Mouse (Mus musculus) midbrain, embryonic 14.5 days (tissue): Measurements from ENCODE around the gene Nubpl. TPM values are rescaled to one million over a fixed set of nuclear protein-coding genes. Genes with fewer than 3 reads are reported as not detected.

Experiments
- ATAC-seq: fragments of 200-750 bp; cut with Nextera tagmentation; 2 replicates; pipeline ENCODE4 v1.8.0; 2017; ENCODE audit warnings: moderate number of reproducible peaks, moderate library complexity; ENCODE audit not compliant: low FRiP score, low TSS enrichment
- DNase-seq: peaks from one replicate; pipeline ENCODE4 v3.0.0-alpha.2; 2015
- H3K27ac ChIP-seq: fragments of 300-500 bp; sonication (generic); replicated peaks from 2 replicates; pipeline ENCODE4 v1.5.1; 2014; ENCODE audit warnings: mild to moderate bottlenecking, low read depth, low read length, moderate library complexity
- H3K27me3 ChIP-seq: fragments of 300-500 bp; sonication (generic); 2 replicates; pipeline ENCODE4 v1.6.1; 2014; ENCODE audit warnings: low read length, control low read depth, mixed read lengths; ENCODE audit not compliant: control insufficient read depth, insufficient read depth
- H3K36me3 ChIP-seq: fragments of 300-500 bp; sonication (generic); 2 replicates; pipeline ENCODE4 v1.6.1; 2014; ENCODE audit warnings: low read length, control low read depth; ENCODE audit not compliant: control insufficient read depth, insufficient read depth
- H3K4me1 ChIP-seq: fragments of 300-500 bp; sonication (generic); 2 replicates; pipeline ENCODE4 v1.6.1; 2014; ENCODE audit warnings: mild to moderate bottlenecking, antibody characterized with exemption, low read length, control low read depth; ENCODE audit not compliant: control insufficient read depth, insufficient read depth
- H3K4me2 ChIP-seq: fragments of 300-500 bp; sonication (generic); 2 replicates; pipeline ENCODE4 v1.6.1; 2014; ENCODE audit warnings: mild to moderate bottlenecking, low read length, moderate library complexity
- H3K4me3 ChIP-seq: fragments of 300-500 bp; sonication (generic); replicated peaks from 2 replicates; pipeline ENCODE4 v1.5.1; 2014; ENCODE audit warnings: low read depth, low read length
- H3K9ac ChIP-seq: fragments of 300-500 bp; sonication (generic); replicated peaks from 2 replicates; pipeline ENCODE4 v1.6.1; 2014; ENCODE audit warnings: mild to moderate bottlenecking, low read length, moderate library complexity
- H3K9me3 ChIP-seq: fragments of 300-500 bp; sonication (generic); 2 replicates; pipeline ENCODE4 v1.6.1; 2016; ENCODE audit warnings: low read length, control low read depth, mixed read lengths; ENCODE audit not compliant: control insufficient read depth
- WGBS: fragments of 180-500 bp; shearing (Covaris S2); extraction: QIAGEN DNeasy Blood & Tissue Kit; methylation state at CpG from one replicate; pipeline ENCODE4 v1.1.7; 2014; 5-methylcytosine and 5-hydroxymethylcytosine counted together
- polyA plus RNA-seq: library from polyadenylated mRNA; unstranded; fragments of >200 nt; fragmentation: Nextera tagmentation; extraction: Ambion mirVana; gene quantifications from 2 replicates; pipeline ENCODE4 v1.2.1, GENCODE M21; 2014

The Nubpl gene
- polyA plus RNA-seq, 1 experiment from 2014 or later: 8.3 TPM

DNA sequence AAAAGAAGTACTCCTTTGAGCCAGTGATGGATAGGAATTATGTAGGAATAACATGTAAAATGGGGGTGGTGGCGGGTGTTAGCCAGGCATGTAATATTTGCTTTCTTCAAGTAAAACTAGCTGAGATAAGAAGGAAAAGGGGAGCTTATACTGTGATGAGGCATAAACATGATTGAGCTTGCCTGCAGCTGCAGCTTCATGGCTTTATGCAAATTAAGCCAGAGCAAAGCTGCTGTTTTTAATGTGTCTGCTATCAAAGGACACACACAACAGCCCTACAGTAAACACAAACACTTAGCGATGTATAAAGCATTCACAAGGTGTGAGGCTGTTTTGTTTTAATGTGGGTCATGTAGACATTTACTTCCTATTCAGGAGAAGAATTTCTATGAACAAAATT, 196.4 kb downstream of the Nubpl start:
- Histone ChIP-seq H3K36me3 (no peaks in the 10 kb centered on the region), H3K9me3 (no peaks in the 10 kb centered on the region), H3K27ac (peak overlapping the region; percentile 52; the same call in 1 of the 2 replicates), H3K4me3 (no peak overlapping the region), H3K4me1 (peaks cover 7% of the 10 kb centered on the region; the same call in 1 of the 2 replicates), H3K4me2 (no peak overlapping the region), H3K9ac (no peak overlapping the region), H3K27me3 (no peaks in the 10 kb centered on the region)
- DNase-seq (peak; percentile 56), ATAC-seq (no peak)
- WGBS: 55% methylated on average over 2 of the region's 2 CpGs

DNA sequence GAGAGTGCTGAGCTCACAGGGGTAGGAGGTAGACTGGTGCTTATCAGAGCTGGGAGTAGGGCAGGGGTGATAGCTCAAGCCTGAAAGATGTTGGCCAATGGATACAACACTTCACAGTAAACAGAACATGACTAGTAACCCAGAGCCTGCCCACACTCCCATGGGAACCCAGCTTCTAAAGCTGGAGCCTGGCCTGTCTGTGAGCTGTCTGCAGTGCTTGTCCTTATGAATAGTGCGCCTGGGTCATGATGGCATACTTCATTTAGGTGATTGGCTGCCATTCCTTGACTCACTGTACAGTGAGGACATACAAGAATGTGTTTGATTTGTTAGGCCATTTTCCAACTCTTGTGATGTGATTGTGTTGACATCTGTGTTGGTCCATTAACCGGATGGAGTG, 200.5 kb downstream of the Nubpl start:
- Histone ChIP-seq H3K4me2 (no peak overlapping the region), H3K4me3 (no peak overlapping the region), H3K27ac (no peak overlapping the region), H3K9me3 (no peaks in the 10 kb centered on the region), H3K4me1 (no peaks in the 10 kb centered on the region), H3K36me3 (no peaks in the 10 kb centered on the region), H3K27me3 (no peaks in the 10 kb centered on the region), H3K9ac (no peak overlapping the region)
- WGBS: 94% methylated on average over 2 of the region's 2 CpGs
- ATAC-seq: no peak
- DNase-seq: no peak

DNA sequence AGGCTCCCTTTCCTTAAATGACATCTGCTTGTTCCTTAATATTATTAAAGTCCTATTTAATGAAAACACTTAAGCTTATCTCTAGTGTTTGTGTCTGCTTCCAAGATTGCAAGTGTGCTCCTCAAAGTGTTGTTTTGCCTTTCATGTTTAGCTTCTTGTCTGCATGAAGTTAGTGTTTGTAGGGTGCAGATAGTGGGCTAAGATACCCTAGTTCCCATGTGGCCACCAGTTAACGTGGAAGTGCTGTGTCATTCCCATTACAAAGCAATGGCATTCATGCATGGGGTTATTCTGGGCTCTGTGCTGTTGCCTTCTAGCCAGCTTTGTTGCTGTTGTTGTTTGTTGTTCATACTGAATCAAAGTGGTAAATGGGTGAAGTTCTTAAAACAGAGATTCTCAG, 201.1 kb downstream of the Nubpl start:
- Histone ChIP-seq H3K4me2 (no peak overlapping the region), H3K4me1 (no peaks in the 10 kb centered on the region), H3K9ac (no peak overlapping the region), H3K27ac (no peak overlapping the region), H3K27me3 (no peaks in the 10 kb centered on the region), H3K36me3 (no peaks in the 10 kb centered on the region), H3K4me3 (no peak overlapping the region), H3K9me3 (no peaks in the 10 kb centered on the region)
- ATAC-seq (no peak), DNase-seq (no peak)
- 68% methylated on average over 1 of the region's 1 CpGs for WGBS

DNA sequence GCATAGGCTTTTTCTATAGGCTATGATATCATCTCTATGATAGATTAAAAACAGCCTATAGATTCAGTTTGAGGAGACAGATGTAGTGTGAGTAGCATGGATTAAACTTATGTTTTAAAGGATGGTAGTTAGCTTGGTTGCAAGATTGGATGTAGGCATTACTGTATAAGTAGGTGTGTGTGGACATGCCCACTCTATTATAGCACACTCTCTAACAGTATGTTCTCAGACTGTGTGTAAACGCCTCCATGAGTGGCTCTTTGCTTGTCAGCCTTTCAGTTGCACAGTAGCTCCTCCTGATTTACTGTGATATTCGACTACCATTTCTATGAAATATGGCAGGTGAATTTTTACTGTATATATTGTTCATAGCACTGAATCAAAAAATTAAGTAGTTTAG, 205.4 kb downstream of the Nubpl start:
- ATAC-seq (no peak), DNase-seq (no peak)
- H3K27me3 ChIP-seq: no peaks in the 10 kb centered on the region
- H3K9ac ChIP-seq: no peak overlapping the region
- no peak overlapping the region for H3K4me3 ChIP-seq
- no peak overlapping the region for H3K27ac ChIP-seq
- 89% methylated on average over 2 of the region's 2 CpGs for WGBS
- H3K9me3 ChIP-seq: no peaks in the 10 kb centered on the region
- H3K36me3 ChIP-seq: no peaks in the 10 kb centered on the region
- no peaks in the 10 kb centered on the region for H3K4me1 ChIP-seq
- H3K4me2 ChIP-seq: no peak overlapping the region

DNA sequence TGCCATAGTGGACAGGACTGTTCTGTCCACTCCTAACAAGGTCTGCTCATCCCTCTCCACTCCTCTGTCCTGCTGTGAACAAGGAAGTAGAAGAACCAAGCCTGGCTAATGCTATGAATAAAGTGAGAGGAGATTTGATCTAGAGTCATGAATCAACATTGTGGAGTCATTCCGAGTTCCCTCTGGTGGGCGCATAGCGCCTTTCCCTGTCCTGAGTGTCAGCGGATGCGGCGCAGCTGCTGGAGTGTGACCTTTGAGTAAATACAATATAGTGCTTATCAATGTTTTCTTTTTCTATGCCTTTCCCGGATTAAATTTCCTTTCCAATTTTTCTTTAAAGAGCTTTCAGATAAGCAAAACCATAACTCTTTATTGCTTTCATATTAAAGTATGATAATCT, 208.8 kb downstream of the Nubpl start:
- Histone ChIP-seq H3K9me3 (no peaks in the 10 kb centered on the region), H3K9ac (no peak overlapping the region), H3K36me3 (no peaks in the 10 kb centered on the region), H3K4me3 (no peak overlapping the region), H3K27ac (no peak overlapping the region), H3K4me1 (no peaks in the 10 kb centered on the region), H3K4me2 (no peak overlapping the region), H3K27me3 (no peaks in the 10 kb centered on the region)
- WGBS: 93% methylated on average over 7 of the region's 7 CpGs
- ATAC-seq (no peak), DNase-seq (no peak)

DNA sequence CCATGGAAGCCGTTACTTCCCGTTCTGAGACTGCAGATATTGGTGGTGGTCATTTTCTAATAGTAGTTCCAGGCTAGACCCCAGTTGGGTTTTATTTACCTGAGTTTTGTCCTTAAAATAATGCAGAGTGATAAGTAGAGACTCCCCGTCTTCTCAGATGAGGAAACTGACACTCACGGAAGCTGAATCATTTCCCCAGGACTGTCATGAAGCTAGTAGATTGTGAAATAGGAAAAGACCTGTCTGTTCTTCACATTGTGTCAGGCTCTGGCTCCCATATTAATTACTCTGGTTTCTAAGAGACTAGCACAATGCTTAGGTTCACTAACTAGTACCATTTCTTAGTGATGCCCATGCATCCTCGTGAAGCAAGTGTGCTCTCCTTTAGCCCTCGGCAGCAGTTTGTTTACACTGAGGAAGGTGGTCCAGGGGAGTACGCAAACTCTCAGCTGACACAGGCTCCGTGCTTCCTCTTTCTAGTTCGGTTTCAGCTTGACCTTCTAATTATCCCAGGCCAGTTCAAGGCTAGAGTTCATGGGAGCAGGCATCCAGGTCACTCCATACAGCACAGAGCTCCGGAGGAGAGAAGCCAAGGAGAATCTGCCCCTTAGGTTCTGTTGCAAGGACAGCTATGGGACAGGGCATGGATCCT, 209.9 kb downstream of the Nubpl start:
- no peak for ATAC-seq
- 88% methylated on average over 10 of the region's 10 CpGs for WGBS
- Histone ChIP-seq H3K4me3 (no peak overlapping the region), H3K9me3 (no peaks in the 10 kb centered on the region), H3K9ac (no peak overlapping the region), H3K4me2 (no peak overlapping the region), H3K36me3 (no peaks in the 10 kb centered on the region), H3K27ac (no peak overlapping the region), H3K27me3 (no peaks in the 10 kb centered on the region), H3K4me1 (no peaks in the 10 kb centered on the region)
- no peak for DNase-seq

DNA sequence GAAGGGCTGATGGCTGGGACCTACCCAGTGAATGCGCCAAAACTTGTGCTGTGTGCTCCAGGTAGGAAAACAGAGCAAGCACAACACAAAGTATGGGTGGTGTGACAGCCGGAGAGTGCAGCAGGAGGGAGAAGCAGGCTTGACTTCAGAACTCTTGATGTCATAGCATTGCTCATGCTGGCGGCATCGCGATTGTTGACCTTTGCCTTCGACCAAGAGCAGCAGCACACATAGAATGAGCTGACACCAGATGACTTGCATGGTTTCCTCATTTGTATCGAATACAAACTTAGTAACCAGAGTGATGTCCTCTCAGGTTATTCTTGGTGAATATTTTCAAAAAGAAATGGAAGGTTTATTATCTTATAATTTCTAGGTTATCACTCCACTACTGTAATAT, 211.1 kb downstream of the Nubpl start:
- ATAC-seq (no peak), DNase-seq (no peak)
- Histone ChIP-seq H3K4me2 (no peak overlapping the region), H3K27ac (no peak overlapping the region), H3K9ac (no peak overlapping the region), H3K36me3 (no peaks in the 10 kb centered on the region), H3K9me3 (peaks cover 7% of the 10 kb centered on the region; the same call in 1 of the 2 replicates), H3K4me3 (no peak overlapping the region), H3K4me1 (no peaks in the 10 kb centered on the region), H3K27me3 (no peaks in the 10 kb centered on the region)
- 93% methylated on average over 7 of the region's 7 CpGs for WGBS

DNA sequence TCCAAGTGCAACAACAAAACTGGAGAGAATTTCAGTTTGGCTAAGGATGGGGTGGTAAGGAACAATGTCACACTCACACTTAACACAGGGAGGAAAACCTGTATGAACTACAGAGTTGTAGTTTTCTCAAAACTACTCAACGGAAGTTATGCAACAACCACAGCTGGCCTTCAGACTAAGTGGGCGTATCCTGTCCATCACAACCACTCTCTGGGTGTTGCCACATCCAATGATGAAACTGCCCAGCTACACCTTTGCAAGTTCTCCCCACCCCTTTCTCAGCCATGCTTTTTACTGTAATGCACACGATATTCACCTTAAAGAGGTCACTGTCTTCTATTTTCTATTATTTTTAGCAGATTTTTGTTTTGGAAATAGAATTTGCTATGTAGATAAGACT, 217.3 kb downstream of the Nubpl start:
- WGBS: 96% methylated on average over 3 of the region's 3 CpGs
- Histone ChIP-seq H3K4me1 (no peaks in the 10 kb centered on the region), H3K27ac (no peak overlapping the region), H3K27me3 (no peaks in the 10 kb centered on the region), H3K9me3 (peaks cover 7% of the 10 kb centered on the region; the same call in 1 of the 2 replicates), H3K36me3 (no peaks in the 10 kb centered on the region), H3K4me2 (no peak overlapping the region), H3K4me3 (no peak overlapping the region), H3K9ac (no peak overlapping the region)
- no peak for DNase-seq
- no peak for ATAC-seq

DNA sequence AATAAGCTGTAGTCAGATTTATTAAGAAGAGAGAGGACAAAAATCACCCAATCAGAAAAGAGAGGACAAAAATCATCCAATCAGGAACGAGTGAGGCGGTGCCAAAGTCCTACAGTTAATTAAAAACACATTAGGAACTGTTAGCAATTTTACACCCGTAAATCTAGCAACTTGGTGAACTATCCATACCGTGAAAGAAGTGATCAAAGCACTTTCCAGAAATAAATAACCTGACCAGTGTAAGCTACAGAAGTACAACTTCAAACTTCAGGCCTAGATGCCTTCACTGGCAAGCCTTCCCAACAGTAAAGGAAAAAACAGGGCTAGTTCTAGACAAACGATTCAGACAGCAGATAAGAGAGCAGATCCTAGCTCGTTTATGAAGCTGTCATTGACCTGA, 220.1 kb downstream of the Nubpl start:
- DNase-seq (no peak), ATAC-seq (no peak)
- Histone ChIP-seq H3K27ac (no peak overlapping the region), H3K27me3 (no peaks in the 10 kb centered on the region), H3K4me3 (no peak overlapping the region), H3K4me1 (no peaks in the 10 kb centered on the region), H3K36me3 (no peaks in the 10 kb centered on the region), H3K4me2 (no peak overlapping the region), H3K9ac (no peak overlapping the region), H3K9me3 (peaks cover 7% of the 10 kb centered on the region; the same call in 1 of the 2 replicates)
- WGBS: 85% methylated on average over 6 of the region's 6 CpGs
